Mouse (Mus musculus) bone marrow, adult 2 months (tissue): ENCODE data around the gene Cfap100. TPM values are rescaled to one million over a fixed set of nuclear protein-coding genes. Genes with fewer than 3 reads are reported as not detected.

Experiments
- H3K27ac ChIP-seq: fragments of 200-500 bp; 2 replicates; pipeline ENCODE4 v1.5.1; 2012; ENCODE audit warnings: low read depth, mild to moderate bottlenecking, control low read depth, inconsistent platforms, low read length; ENCODE audit not compliant: control insufficient read depth, poor library complexity, insufficient read depth
- H3K4me1 ChIP-seq: fragments of 200-500 bp; 2 replicates; pipeline ENCODE4 v1.6.1; 2011; ENCODE audit warnings: low read length; ENCODE audit not compliant: control insufficient read depth, insufficient read depth
- H3K4me3 ChIP-seq: fragments of 200-500 bp; replicated peaks from 2 replicates; pipeline ENCODE3; 2011; ENCODE audit warnings: mild to moderate bottlenecking, low read depth, low read length, control low read depth; ENCODE audit not compliant: control insufficient read depth
- CTCF ChIP-seq: fragments of 200-500 bp; IDR thresholded peaks from 2 replicates; pipeline ENCODE4 v1.5.1; 2011; ENCODE audit warnings: low read length, control low read depth; ENCODE audit not compliant: control insufficient read depth, insufficient read depth
- POLR2A ChIP-seq: fragments of 200-500 bp; IDR thresholded peaks from 2 replicates; pipeline ENCODE4 v1.6.1; 2011; ENCODE audit warnings: low read depth, mild to moderate bottlenecking, control low read depth, low read length, borderline replicate concordance; ENCODE audit not compliant: control insufficient read depth
- WGBS: fragments of 180-500 bp; shearing (Covaris S2); methylation state at CpG from one replicate; pipeline ENCODE4 v1.1.7; 2018; 5-methylcytosine and 5-hydroxymethylcytosine counted together
- polyA plus RNA-seq: library from polyadenylated mRNA; stranded (reverse); fragments of >200 nt; gene quantifications from 2 replicates; pipeline ENCODE4 v1.2.4, GENCODE M21; 2011; ENCODE audit warnings: low replicate concordance; ENCODE audit not compliant: missing spikeins, insufficient read depth, insufficient read length

Cfap100 gene
- polyA plus RNA-seq = 0.72 TPM in 1 of 2 replicates, not detected in the other

DNA sequence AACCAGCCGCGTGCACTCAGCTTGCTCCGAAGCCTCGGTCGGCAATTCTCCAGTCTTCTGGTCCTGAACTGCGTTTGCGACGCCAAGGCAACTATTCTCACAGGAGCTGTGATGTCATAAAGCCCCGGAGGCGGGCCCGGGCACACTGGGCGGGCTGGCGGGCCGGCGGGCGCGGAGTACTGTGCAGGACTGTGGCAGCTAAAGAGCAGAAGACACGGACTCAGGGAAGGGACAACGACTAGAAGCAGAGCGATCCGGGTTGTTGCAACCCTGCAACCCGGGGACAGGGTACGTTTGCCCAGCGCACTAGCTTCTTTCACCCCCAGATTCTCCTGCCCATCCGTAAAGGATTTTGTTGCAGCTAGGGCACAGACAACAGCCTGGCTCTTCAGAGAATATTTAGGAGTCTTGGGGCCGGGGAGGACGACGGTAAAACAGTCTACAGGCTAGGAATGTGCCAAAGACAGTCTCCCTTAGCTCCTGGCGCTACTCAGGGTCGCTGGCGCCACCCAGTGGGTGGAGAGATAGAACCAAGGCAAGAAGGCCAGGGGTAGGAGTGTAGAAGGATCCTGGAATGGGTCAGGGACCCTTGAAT lies at the start of gene Cfap100:
TSS of gene Cfap100 (minus strand) at position 418 of the 595 bp plus-strand sequence.
- H3K4me3 ChIP-seq = no peak within 1 kb of the TSS
- TF ChIP-seq POLR2A (no peak), CTCF (peak; percentile 32; the same call in 1 of the 2 replicates)
- 1% methylated on average over 31 of the region's 31 CpGs for WGBS

DNA sequence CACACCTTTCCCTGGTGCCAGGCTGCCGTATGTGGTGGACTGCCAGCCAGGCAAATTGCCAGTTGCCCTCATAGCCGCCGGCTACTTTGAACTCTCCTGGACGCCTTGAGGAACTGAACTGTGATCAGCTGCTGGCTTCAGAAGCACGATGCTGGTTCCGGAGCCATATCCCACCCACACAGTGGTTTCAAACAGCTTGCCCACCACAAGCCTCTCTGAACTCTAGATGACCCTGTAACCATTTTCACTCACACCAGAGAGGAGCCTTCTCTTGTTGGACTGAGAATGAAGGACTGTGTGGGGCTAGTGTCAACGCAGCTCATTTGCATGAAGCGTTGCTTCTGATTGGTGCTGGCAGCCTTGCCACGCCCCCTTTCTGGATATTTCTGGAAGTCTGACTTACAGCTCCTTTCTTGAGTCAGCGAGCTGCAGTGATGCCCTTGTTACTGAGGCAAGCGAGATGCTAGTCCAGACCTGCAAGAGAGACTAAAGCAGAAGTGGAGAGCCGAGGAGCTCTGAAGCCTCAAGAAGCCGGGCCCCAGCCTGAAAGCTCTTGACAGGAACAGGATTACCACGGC lies 48.4 kb upstream of the Cfap100 start:
- Histone ChIP-seq H3K4me1 (no peaks in the 10 kb centered on the region), H3K27ac (no peak overlapping the region), H3K4me3 (no peak overlapping the region)
- TF ChIP-seq POLR2A (no peak), CTCF (no peak)
- 17% methylated on average over 14 of the region's 14 CpGs for WGBS

More for the DNA sequence above, at the start of gene Cfap100:
- H3K27ac ChIP-seq = no peak within 1 kb of the TSS
- no peaks in the 10 kb centered on the region for H3K4me1 ChIP-seq

DNA sequence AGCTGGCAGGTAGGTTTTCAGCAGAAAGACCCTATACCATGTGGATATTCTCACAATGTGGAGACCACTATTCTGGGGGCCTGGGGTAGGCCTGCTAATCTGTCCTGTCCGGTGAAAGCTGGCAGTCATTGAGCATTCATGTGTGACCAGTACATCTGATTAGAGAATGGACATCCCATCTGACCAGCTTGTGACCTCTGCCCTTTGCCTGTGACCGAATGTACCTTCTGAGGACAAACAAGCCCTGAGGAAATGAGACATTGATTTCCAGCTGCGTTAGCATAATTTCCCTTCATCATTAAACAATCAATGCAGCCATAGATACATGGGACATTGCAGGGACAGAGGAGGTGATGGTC lies 47.2 kb upstream of the Cfap100 start:
- no peak overlapping the region for H3K27ac ChIP-seq
- whole genome bisulfite sequencing = 84% methylated on average over 3 of the region's 3 CpGs
- no peaks in the 10 kb centered on the region for H3K4me1 ChIP-seq
- TF ChIP-seq POLR2A (no peak), CTCF (no peak)
- H3K4me3 ChIP-seq = no peak overlapping the region

DNA sequence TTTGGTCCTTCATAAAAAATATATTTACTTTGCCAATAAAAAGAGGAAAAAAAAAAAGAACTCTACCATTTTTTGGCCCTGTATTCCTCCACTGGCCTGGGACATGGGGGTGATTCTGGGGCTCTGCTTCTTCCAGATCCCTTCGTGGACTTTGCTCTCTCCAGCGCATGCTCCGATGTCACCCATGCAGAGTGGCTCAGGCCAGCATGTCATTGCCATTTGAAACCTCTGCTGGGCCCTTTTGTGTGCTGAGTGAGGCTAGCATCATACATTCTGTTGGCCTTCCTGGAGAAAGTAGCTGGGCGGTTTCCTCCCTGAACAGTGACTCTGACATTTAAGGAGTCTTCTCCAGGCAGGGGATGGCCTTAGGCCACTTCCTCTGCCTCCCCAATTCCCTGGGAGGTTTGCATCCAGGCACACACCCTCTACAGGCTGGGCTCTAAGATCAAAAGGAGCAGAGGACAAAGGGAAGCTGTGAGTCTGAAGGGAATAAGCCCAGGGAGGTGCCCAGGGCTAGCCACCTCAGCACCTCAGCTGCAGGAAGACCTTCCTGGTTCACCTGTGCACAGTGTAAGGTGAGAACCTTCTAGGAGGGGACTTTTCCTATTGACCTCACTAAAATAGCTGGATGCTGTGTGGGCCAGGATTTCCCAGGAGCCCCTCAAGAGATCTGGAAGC lies 46.7 kb upstream of the Cfap100 start:
- Histone ChIP-seq H3K27ac (no peak overlapping the region), H3K4me1 (no peaks in the 10 kb centered on the region), H3K4me3 (no peak overlapping the region)
- 80% methylated on average over 4 of the region's 4 CpGs for WGBS
- TF ChIP-seq POLR2A = no peak

DNA sequence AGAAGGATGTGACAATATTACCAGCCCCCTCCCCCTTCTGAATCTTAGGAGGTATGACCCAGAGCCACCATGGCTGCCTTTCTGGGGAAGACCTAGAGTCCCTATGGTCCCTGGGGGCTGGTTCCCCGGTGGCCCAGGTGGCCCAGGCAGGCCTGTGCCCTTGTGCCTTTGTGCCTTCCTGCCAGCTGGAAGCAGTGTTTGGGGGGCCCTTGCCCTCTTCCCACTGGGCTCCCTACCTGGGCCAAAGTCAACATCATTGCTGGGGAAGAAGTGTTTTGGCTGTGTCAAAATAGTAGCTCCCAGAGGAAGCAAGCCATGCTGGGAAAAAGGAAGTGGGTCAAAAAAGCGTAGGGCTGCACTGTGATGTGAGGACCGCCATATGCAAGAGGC lies 45.8 kb upstream of the Cfap100 start:
- TF ChIP-seq POLR2A (no peak), CTCF (no peak)
- H3K4me3 ChIP-seq = no peak overlapping the region
- WGBS = 82% methylated on average over 3 of the region's 3 CpGs
- H3K4me1 ChIP-seq = no peaks in the 10 kb centered on the region
- no peak overlapping the region for H3K27ac ChIP-seq

DNA sequence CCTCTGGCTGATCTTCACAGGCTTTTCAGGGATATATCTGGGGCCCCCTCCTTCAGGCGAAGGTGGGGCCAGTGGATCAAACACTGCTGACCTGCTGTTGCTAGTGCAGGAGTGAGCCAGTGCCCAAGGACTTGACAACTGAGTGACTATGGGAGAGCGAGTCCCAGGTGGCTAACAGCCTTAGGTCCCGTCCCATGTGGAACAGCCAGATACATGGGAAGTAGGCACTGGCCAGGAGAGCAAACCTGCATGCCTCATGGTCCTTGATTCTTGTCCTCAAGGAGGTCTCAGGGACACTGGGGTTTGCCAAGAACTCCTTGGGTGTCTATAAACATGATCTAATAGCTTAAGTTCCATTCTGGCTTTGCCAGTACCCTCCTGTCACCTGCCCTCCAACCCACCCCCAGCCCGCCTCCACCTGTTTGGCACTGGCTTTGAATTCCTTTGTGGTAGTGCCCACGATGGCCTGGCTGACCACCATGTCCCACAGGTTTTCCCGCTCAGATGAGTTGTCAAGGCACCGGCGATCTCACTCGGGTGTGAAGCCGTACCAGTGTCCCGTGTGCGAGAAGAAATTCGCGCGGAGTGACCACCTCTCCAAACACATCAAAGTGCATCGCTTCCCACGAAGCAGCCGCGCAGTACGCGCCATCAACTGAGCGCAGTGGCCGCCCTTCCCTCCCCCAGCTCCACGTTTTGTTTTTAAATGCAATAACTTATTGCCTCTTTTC lies 45.2 kb upstream of the Cfap100 start:
- H3K4me1 ChIP-seq = no peaks in the 10 kb centered on the region
- no peak overlapping the region for H3K27ac ChIP-seq
- no peak overlapping the region for H3K4me3 ChIP-seq
- no peak for TF ChIP-seq CTCF
- TF ChIP-seq POLR2A = no peak
- WGBS = 90% methylated on average over 24 of the region's 24 CpGs

DNA sequence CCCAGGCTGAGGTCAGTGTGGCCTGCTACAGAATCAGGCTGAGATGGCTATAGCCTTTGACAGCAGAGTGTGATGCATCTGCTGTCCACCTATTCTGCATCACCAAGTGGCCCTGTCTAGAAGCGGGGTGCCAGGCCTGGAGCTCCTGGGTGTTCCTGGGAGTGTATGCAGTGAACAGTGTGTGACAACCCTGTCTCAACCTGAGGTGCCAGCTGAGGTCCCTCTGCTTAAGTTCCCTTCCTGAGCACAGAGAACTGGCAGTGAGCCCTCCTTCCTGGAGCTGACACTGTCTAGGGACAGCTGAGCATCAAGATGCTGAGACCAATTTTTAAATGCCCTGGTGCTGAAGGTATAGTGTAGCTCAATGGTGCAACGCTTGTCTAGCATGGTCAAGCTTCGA lies 44.1 kb upstream of the Cfap100 start:
- WGBS = 81% methylated on average over 3 of the region's 3 CpGs
- Histone ChIP-seq H3K4me1 (no peaks in the 10 kb centered on the region), H3K27ac (no peak overlapping the region), H3K4me3 (no peak overlapping the region)
- TF ChIP-seq POLR2A = no peak
- no peak for TF ChIP-seq CTCF

DNA sequence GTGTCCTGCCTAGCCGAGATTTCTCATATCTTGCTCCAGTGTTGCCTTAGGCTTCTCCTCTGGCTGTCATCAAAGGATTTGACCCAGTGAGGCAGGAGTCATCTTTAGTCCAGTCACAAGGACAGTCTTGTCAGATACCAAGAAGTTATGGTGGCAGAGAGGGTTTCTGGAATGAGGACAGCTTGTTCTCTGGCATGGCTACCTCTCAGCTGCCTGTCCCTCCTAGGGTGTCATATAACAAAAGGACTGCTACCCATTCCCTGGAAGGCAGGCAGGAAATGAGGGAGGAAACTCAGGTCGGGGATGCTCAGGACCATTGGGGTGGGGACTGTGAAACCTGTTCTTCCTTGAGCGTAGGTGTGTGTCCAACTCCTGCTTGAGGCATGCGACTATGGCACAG lies 43.5 kb upstream of the Cfap100 start:
- Histone ChIP-seq H3K4me3 (no peak overlapping the region), H3K4me1 (no peaks in the 10 kb centered on the region), H3K27ac (no peak overlapping the region)
- TF ChIP-seq CTCF (no peak), POLR2A (no peak)
- 61% methylated on average over 4 of the region's 4 CpGs for WGBS
